Mouse (Mus musculus) myocyte (in vitro differentiated cells): ENCODE measurements at regions not wholly inside any gene's neighbourhood (a gene's known extent, or its start where the extent isn't known, plus 50 kb on each side); places are given as distances from the start of the nearest gene placed in this dataset.

Source experiments
- H3K27me3 ChIP-seq: one replicate; pipeline ENCODE4 v1.6.1; 2011; ENCODE audit not compliant: control insufficient read depth, insufficient read depth, insufficient read length
- H3K36me3 ChIP-seq: one replicate; pipeline ENCODE4 v1.6.1; 2011; ENCODE audit not compliant: control insufficient read depth, insufficient read depth
- H3K4me2 ChIP-seq: one replicate; pipeline ENCODE4 v1.6.1; 2011; ENCODE audit warnings: low read depth, control low read depth
- H3K4me3 ChIP-seq: one replicate; pipeline ENCODE4 v1.5.1; 2011; ENCODE audit warnings: mild to moderate bottlenecking, control low read depth, moderate library complexity
- H3K79me2 ChIP-seq: one replicate; pipeline ENCODE4 v1.6.1; 2011; ENCODE audit not compliant: control insufficient read depth, insufficient read depth
- H3ac ChIP-seq: one replicate; pipeline ENCODE4 v1.6.1; 2011; ENCODE audit not compliant: control insufficient read depth, insufficient read length
- CEBPB ChIP-seq: IDR thresholded peaks from 2 replicates; pipeline ENCODE4 v1.6.1; 2011; ENCODE audit warnings: mild to moderate bottlenecking, moderate library complexity; ENCODE audit not compliant: poor library complexity, insufficient read depth, severe bottlenecking
- E2F4 ChIP-seq: IDR thresholded peaks from one replicate; pipeline ENCODE4 v1.6.1; 2011; ENCODE audit warnings: mild to moderate bottlenecking, control low read depth, moderate library complexity; ENCODE audit not compliant: insufficient read depth
- MAX ChIP-seq: IDR thresholded peaks from one replicate; pipeline ENCODE4 v1.6.1; 2011; ENCODE audit warnings: low read depth, mild to moderate bottlenecking, control low read depth
- MYOD1 ChIP-seq, 3 experiments: IDR thresholded peaks; one replicate each; pipeline ENCODE4 v1.6.1; 2011; ENCODE audit warnings: control low read depth in 2 of 3, low read depth in 2 of 3, mild to moderate bottlenecking in 2 of 3, moderate library complexity in 1 of 3; ENCODE audit not compliant: insufficient read length in 2 of 3, control insufficient read depth in 1 of 3
- MYOG ChIP-seq, 3 experiments: IDR thresholded peaks; one replicate each; pipeline ENCODE4 v1.6.1; 2011; ENCODE audit warnings: control low read depth in 2 of 3, low read depth in 2 of 3, mild to moderate bottlenecking in 2 of 3; ENCODE audit not compliant: insufficient read length in 2 of 3, control insufficient read depth in 1 of 3, insufficient read depth in 1 of 3
- POLR2A ChIP-seq: IDR thresholded peaks from one replicate; pipeline ENCODE4 v1.6.1; 2011; ENCODE audit warnings: low read depth, mild to moderate bottlenecking, control low read depth, moderate library complexity; ENCODE audit not compliant: insufficient read length
- POLR2AphosphoS2 ChIP-seq: IDR thresholded peaks from one replicate; pipeline ENCODE4 v1.6.1; 2011; ENCODE audit warnings: low read depth, control low read depth; ENCODE audit not compliant: insufficient read length
- REST ChIP-seq: IDR thresholded peaks from one replicate; pipeline ENCODE4 v1.6.1; 2011; ENCODE audit warnings: mild to moderate bottlenecking, control low read depth, moderate library complexity; ENCODE audit not compliant: insufficient read depth, insufficient read length
- SRF ChIP-seq: IDR thresholded peaks from one replicate; pipeline ENCODE4 v1.6.1; 2011; ENCODE audit warnings: low read depth; ENCODE audit not compliant: control insufficient read depth, insufficient read length
- TCF12 ChIP-seq: IDR thresholded peaks from one replicate; pipeline ENCODE4 v1.6.1; 2011; ENCODE audit warnings: mild to moderate bottlenecking, control low read depth; ENCODE audit not compliant: poor library complexity, insufficient read depth, severe bottlenecking
- TCF3 ChIP-seq: IDR thresholded peaks from one replicate; pipeline ENCODE4 v1.6.1; 2011; ENCODE audit warnings: low read depth, control low read depth; ENCODE audit not compliant: insufficient read length
- USF1 ChIP-seq: IDR thresholded peaks from one replicate; pipeline ENCODE4 v1.6.1; 2011; ENCODE audit warnings: low read depth, mild to moderate bottlenecking, control low read depth, moderate library complexity

DNA sequence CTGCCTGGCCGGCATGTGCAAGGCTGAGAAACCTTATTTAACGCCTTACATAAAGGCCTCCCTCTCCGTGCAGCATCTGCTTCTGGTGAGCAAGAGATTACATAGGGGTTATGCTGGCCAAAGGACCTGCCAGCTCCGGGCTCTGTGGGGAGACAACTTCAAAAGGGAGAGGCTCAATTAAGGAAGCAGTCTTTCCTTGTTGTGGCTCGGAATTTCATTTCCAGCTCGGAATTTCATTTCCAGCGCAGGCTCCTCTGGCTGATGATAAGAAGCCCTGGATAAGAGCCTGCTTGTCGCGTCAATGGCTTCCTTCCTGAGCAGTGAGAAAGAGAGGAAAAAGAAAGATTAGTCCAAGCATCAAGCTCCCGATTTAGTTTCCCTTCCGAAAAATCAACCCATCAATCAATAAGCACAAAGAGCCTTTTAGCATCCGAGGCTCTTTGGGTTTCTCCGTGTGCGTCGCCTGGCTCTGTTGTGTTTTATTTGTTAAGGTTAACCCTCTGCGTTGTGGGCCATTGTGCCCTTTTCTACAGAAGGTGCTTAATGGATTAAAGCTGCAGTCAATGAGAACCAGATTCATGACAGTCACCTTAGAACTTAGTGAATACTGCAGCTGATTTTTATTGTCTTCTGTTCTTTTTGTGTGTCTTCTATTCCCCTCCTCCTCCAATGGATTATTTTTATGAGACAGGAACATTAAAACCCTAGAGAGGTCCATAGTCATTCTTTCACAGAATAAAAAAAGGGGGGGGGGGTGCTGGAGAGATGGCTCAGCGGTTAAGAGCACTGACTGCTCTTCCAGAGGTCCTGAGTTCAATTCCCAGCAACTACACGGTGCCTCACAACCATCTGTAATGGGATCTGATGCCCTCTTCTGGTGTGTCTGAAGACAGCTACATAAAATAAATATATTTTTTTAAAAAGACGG lies 218.3 kb downstream of the Myo1b start:
- Histone ChIP-seq H3K36me3 (no peaks in the 10 kb centered on the region), H3ac (no peak overlapping the region), H3K27me3 (no peaks in the 10 kb centered on the region), H3K79me2 (no peaks in the 10 kb centered on the region), H3K4me3 (no peak overlapping the region), H3K4me2 (peak overlapping the region; percentile 6)
- no peak for TF ChIP-seq MYOG (IDR thresholded peaks at IDR 0.05; ENCODE audit: control insufficient read depth in 1 of 3, insufficient read depth in 1 of 3, insufficient read length in 2 of 3, low read depth in 2 of 3)

DNA sequence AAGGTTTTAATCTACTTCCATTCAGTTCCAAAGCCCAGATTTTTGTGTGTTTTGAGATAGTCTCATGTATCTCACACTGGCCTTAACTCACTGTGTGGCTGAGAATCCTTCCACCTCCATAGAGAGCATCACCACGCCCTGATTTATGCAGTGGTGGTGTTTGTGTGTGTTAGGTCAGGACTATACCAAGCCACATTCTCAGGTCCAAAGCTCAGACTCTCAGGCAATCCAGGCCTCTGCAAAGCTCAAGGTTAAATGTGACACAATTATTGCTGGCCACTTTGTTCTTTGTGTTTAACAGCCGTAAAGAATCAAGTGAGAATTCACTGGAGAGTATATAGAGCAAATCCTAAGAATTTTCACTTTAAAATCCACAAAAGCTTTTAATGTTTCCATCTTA lies 218.2 kb upstream of the Nabp1 start:
- H3K27me3 ChIP-seq: no peaks in the 10 kb centered on the region
- no peak overlapping the region for H3K4me2 ChIP-seq
- no peak overlapping the region for H3K4me3 ChIP-seq
- no peak overlapping the region for H3ac ChIP-seq
- H3K79me2 ChIP-seq: no peaks in the 10 kb centered on the region
- no peak for TF ChIP-seq SRF
- TF ChIP-seq USF1: no peak
- no peak for TF ChIP-seq MYOG (IDR thresholded peaks at IDR 0.05; ENCODE audit: control insufficient read depth in 1 of 3, insufficient read depth in 1 of 3, insufficient read length in 2 of 3, low read depth in 2 of 3)
- no peak for TF ChIP-seq POLR2A
- TF ChIP-seq CEBPB: no peak
- no peak for TF ChIP-seq POLR2AphosphoS2
- no peak for TF ChIP-seq TCF3
- TF ChIP-seq MAX: no peak
- no peaks in the 10 kb centered on the region for H3K36me3 ChIP-seq

GRCm38 (mm10) chr1:51690878-51691277 lies 212.7 kb upstream of the Nabp1 start:
- Histone ChIP-seq H3K4me3 (no peak overlapping the region), H3K36me3 (no peaks in the 10 kb centered on the region), H3ac (no peak overlapping the region), H3K27me3 (no peaks in the 10 kb centered on the region), H3K79me2 (no peaks in the 10 kb centered on the region), H3K4me2 (no peak overlapping the region)
- TF ChIP-seq MAX: no peak

GRCm38 (mm10) chr1:51689461-51690223 lies 211.4 kb upstream of the Nabp1 start:
- Histone ChIP-seq H3K36me3 (no peaks in the 10 kb centered on the region), H3K4me2 (peak overlapping the region; percentile 42), H3ac (no peak overlapping the region), H3K27me3 (no peaks in the 10 kb centered on the region), H3K79me2 (no peaks in the 10 kb centered on the region), H3K4me3 (no peak overlapping the region)
- TF ChIP-seq TCF12 (no peak), MYOD1 (IDR thresholded peaks at IDR 0.05; ENCODE audit: control insufficient read depth in 1 of 3, insufficient read length in 2 of 3, low read depth in 2 of 3) (no peak), REST (no peak), E2F4 (no peak), POLR2AphosphoS2 (no peak), MYOG (IDR thresholded peaks at IDR 0.05; ENCODE audit: control insufficient read depth in 1 of 3, insufficient read depth in 1 of 3, insufficient read length in 2 of 3, low read depth in 2 of 3) (no peak), MAX (no peak), TCF3 (no peak), CEBPB (no peak)

GRCm38 (mm10) chr1:51688946-51689345 lies 210.7 kb upstream of the Nabp1 start:
- H3K4me2 ChIP-seq: no peak overlapping the region
- H3K4me3 ChIP-seq: no peak overlapping the region
- H3K27me3 ChIP-seq: no peaks in the 10 kb centered on the region
- H3ac ChIP-seq: no peak overlapping the region
- H3K36me3 ChIP-seq: no peaks in the 10 kb centered on the region
- TF ChIP-seq MYOG (IDR thresholded peaks at IDR 0.05; ENCODE audit: control insufficient read depth in 1 of 3, insufficient read depth in 1 of 3, insufficient read length in 2 of 3, low read depth in 2 of 3) (no peak), REST (no peak), TCF12 (no peak), POLR2A (no peak), POLR2AphosphoS2 (no peak), MYOD1 (IDR thresholded peaks at IDR 0.05; ENCODE audit: control insufficient read depth in 1 of 3, insufficient read length in 2 of 3, low read depth in 2 of 3) (no peak), CEBPB (no peak), E2F4 (no peak), TCF3 (no peak), SRF (no peak), MAX (no peak), USF1 (no peak)
- no peaks in the 10 kb centered on the region for H3K79me2 ChIP-seq
